Mouse (Mus musculus) limb, embryonic 14.5 days (tissue): Measurements from ENCODE around the gene Gal3st1. TPM values are rescaled to one million over a fixed set of nuclear protein-coding genes. Genes with fewer than 3 reads are reported as not detected.

Source experiments
- ATAC-seq: fragments of 200-750 bp; cut with Nextera tagmentation; 2 replicates; pipeline ENCODE4 v1.8.0; 2017; ENCODE audit warnings: low read depth, moderate number of reproducible peaks, moderate TSS enrichment; ENCODE audit not compliant: low FRiP score
- DNase-seq: peaks from one replicate; pipeline ENCODE4 v3.0.0-alpha.2; 2015; ENCODE audit warnings: low spot score
- H3K27ac ChIP-seq: fragments of 300-500 bp; sonication (generic); replicated peaks from 2 replicates; pipeline ENCODE4 v1.5.1; 2014; ENCODE audit warnings: low read depth, mild to moderate bottlenecking, low read length, moderate library complexity, mixed read lengths
- H3K27me3 ChIP-seq: fragments of 300-500 bp; sonication (generic); 2 replicates; pipeline ENCODE4 v1.6.1; 2014; ENCODE audit warnings: low read length, mixed read lengths; ENCODE audit not compliant: control insufficient read depth, insufficient read depth
- H3K36me3 ChIP-seq: fragments of 300-500 bp; sonication (generic); 2 replicates; pipeline ENCODE4 v1.6.1; 2014; ENCODE audit warnings: mild to moderate bottlenecking, low read length, moderate library complexity, mixed read lengths; ENCODE audit not compliant: control insufficient read depth, insufficient read depth
- H3K4me1 ChIP-seq: fragments of 300-500 bp; sonication (generic); 2 replicates; pipeline ENCODE4 v1.6.1; 2014; ENCODE audit warnings: antibody characterized with exemption, low read length, mixed read lengths; ENCODE audit not compliant: control insufficient read depth, insufficient read depth
- H3K4me2 ChIP-seq: fragments of 300-500 bp; sonication (generic); replicated peaks from 2 replicates; pipeline ENCODE4 v1.6.1; 2014; ENCODE audit warnings: low read depth, mild to moderate bottlenecking, low read length, moderate library complexity; ENCODE audit not compliant: severe bottlenecking
- H3K4me3 ChIP-seq: fragments of 300-500 bp; sonication (generic); replicated peaks from 2 replicates; pipeline ENCODE4 v1.5.1; 2014; ENCODE audit warnings: low read length
- H3K9ac ChIP-seq: fragments of 300-500 bp; sonication (generic); 2 replicates; pipeline ENCODE4 v1.6.1; 2014; ENCODE audit warnings: mild to moderate bottlenecking, low read depth, low read length, moderate library complexity; ENCODE audit not compliant: severe bottlenecking
- H3K9me3 ChIP-seq: fragments of 300-500 bp; sonication (generic); 2 replicates; pipeline ENCODE4 v1.6.1; 2016; ENCODE audit warnings: low read length; ENCODE audit not compliant: control insufficient read depth
- POLR2A ChIP-seq: fragments of 200-500 bp; IDR thresholded peaks from 2 replicates; pipeline ENCODE4 v1.8.0; 2012; ENCODE audit warnings: inconsistent platforms, mild to moderate bottlenecking, moderate library complexity, borderline replicate concordance; ENCODE audit not compliant: insufficient read depth, insufficient read length; ENCODE audit errors: extremely low read depth
- whole genome bisulfite sequencing: fragments of 180-500 bp; shearing (Covaris S2); extraction: QIAGEN DNeasy Blood & Tissue Kit; methylation state at CpG from one replicate; pipeline ENCODE4 v1.1.7; 2014; 5-methylcytosine and 5-hydroxymethylcytosine counted together
- polyA plus RNA-seq, 2 experiments: library from polyadenylated mRNA; depleted of rRNA in 1 of 2; stranded (reverse) in 1 of 2; unstranded in 1 of 2; fragments of >200 nt; fragmentation: Nextera tagmentation in 1 of 2; extraction: Ambion mirVana in 1 of 2; gene quantifications; 2 replicates each; pipeline versions ENCODE4 v1.2.1 to v1.2.3; 2012 to 2014

The Gal3st1 gene
- polyA plus RNA-seq, 2 experiments: 3.1 to 5.9 TPM

DNA sequence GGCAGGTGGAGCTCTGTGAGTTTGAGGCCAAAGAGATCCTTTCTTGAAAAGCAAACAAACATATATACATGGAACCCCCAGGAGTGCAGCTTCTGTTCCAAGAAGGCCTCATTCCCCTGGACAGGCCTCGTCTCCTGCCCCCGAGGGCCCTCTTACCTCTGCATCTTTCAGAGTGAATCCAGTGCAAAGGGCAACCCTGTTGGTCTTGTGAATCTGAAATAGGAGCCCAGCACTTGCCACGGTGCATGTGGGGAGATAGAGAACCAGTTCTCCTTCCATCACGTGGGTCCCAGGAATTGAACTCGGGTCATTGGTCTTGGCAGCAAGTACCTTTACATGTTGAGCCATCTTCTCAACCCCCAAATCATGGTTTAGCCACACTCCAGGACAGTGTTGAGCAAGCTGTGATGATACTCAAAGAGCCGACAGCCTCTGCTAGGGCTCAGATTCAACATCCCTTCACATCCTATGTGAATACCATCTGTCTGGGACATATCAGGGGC, 57.7 kb downstream of the Gal3st1 start:
- Histone ChIP-seq H3K27ac (no peak overlapping the region), H3K9ac (no peak overlapping the region), H3K4me2 (no peak overlapping the region), H3K27me3 (no peaks in the 10 kb centered on the region), H3K4me3 (no peak overlapping the region), H3K36me3 (no peaks in the 10 kb centered on the region), H3K4me1 (no peaks in the 10 kb centered on the region), H3K9me3 (no peaks in the 10 kb centered on the region)
- DNase-seq: no peak
- WGBS: 78% methylated on average over 6 of the region's 6 CpGs
- ATAC-seq: no peak
- TF ChIP-seq POLR2A: no peak

DNA sequence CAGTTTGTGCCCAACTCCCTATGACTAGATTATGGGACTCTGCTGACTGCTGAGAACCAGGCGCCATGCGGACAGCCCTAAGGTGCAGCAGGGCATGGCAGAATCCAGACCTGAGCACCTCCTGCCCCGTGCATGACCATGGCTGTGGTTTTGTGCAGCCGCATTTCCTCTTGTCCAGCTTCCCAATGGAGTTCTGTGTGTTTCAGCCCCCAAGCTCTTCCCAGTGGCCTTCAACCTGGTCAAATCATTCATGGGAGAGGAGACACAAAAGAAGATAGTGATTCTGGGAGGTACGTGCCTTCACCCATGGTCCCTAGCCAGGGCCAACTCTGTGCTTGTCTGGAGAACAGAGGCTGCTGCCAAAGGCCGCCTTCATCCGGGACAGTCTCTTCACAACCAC, 59.6 kb downstream of the Gal3st1 start:
- ATAC-seq (no peak), DNase-seq (no peak)
- no peak for TF ChIP-seq POLR2A
- no peaks in the 10 kb centered on the region for H3K27me3 ChIP-seq
- no peaks in the 10 kb centered on the region for H3K36me3 ChIP-seq
- H3K4me1 ChIP-seq: no peaks in the 10 kb centered on the region
- no peak overlapping the region for H3K4me2 ChIP-seq
- H3K9me3 ChIP-seq: no peaks in the 10 kb centered on the region
- H3K27ac ChIP-seq: no peak overlapping the region
- H3K4me3 ChIP-seq: no peak overlapping the region
- 92% methylated on average over 7 of the region's 7 CpGs for WGBS
- H3K9ac ChIP-seq: no peak overlapping the region

DNA sequence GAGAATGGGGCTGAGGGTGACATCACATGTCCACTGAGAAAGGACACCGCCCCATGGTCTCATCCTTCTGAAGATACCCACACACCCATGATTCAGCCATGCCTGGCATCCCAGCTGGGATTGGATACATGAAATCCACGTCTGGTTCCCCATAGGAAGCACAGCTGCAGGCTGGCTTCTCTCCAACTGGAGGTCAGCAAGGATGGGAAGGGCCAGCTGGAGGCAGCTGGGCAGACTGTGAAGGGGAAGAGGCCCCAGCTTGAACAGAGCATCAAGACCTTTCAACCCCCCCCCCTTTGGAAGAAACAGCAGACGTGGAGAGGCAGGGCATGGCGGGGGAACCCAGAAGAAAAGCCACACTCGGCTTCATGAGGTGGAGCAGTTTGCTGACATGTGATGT, 63.1 kb downstream of the Gal3st1 start:
- Histone ChIP-seq H3K4me3 (no peak overlapping the region), H3K4me1 (no peaks in the 10 kb centered on the region), H3K27me3 (no peaks in the 10 kb centered on the region), H3K9ac (no peak overlapping the region), H3K4me2 (no peak overlapping the region), H3K9me3 (no peaks in the 10 kb centered on the region), H3K27ac (no peak overlapping the region), H3K36me3 (no peaks in the 10 kb centered on the region)
- peak; percentile 39 for DNase-seq
- TF ChIP-seq POLR2A: no peak
- peak; percentile 47; the same call in 1 of the 2 replicates for ATAC-seq
- 78% methylated on average over 5 of the region's 5 CpGs for WGBS

DNA sequence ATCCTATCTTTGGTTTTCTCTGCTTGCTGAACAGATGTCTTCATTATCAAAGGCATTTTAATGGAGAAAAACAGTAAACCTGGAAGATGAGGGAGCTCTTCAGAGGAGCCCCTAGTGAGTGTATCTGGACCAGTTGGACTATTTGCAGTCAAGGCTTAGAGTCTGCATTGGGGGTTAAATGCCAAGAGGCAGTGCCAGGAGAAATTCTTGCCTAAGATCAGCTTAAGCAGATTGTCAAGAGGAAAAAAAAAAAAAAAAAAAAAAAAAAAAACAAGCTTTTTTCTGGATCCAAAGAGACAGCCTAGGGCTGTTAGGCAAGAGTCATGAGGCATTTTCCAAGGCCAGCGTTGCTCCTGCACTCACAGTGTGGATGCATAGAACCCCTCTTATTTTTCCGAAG, 64.3 kb downstream of the Gal3st1 start:
- no peaks in the 10 kb centered on the region for H3K36me3 ChIP-seq
- no peak overlapping the region for H3K9ac ChIP-seq
- no peak for DNase-seq
- H3K27ac ChIP-seq: no peak overlapping the region
- no peak for TF ChIP-seq POLR2A
- H3K4me3 ChIP-seq: no peak overlapping the region
- ATAC-seq: no peak
- no peaks in the 10 kb centered on the region for H3K9me3 ChIP-seq
- H3K27me3 ChIP-seq: no peaks in the 10 kb centered on the region
- 91% methylated on average over 2 of the region's 2 CpGs for WGBS
- H3K4me1 ChIP-seq: no peaks in the 10 kb centered on the region
- no peak overlapping the region for H3K4me2 ChIP-seq

DNA sequence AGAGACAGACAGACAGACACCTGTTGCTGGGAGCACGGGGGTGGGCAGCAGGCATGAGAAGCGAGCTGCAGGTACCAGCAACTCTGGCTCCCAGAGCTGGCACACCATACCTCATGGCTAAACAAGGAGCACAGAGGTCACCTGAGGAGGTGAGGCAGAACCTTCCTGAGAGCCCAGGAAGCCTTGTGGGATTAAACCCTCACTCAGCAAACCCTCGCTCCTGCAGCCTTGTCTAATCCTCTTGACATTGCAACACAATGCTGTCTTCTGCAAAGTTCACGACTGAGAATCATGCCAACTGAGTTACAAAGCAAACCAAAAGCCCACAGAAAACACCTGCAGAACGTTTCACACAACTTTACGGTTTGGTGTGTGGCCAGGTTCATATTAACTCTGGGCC, 65.0 kb downstream of the Gal3st1 start:
- 84% methylated on average over 6 of the region's 6 CpGs for WGBS
- DNase-seq: no peak
- Histone ChIP-seq H3K4me2 (no peak overlapping the region), H3K4me1 (no peaks in the 10 kb centered on the region), H3K9me3 (no peaks in the 10 kb centered on the region), H3K4me3 (no peak overlapping the region), H3K27ac (no peak overlapping the region), H3K9ac (no peak overlapping the region), H3K36me3 (no peaks in the 10 kb centered on the region), H3K27me3 (no peaks in the 10 kb centered on the region)
- no peak for ATAC-seq
- no peak for TF ChIP-seq POLR2A

Other genes starting within 250 kb of the Gal3st1 start
- gene Osbp2, start 119.7 kb upstream of the Gal3st1 start, polyA plus RNA-seq (2012; rRNA removed): 0.77 and 0.86 TPM in 2 replicates
- gene Osbp2, start 119.7 kb upstream of the Gal3st1 start, polyA plus RNA-seq (2014; fragmentation: Nextera tagmentation; extraction: Ambion mirVana): 1.3 and 1.5 TPM in 2 replicates
- gene 4921536K21Rik, start 88.5 kb upstream of the Gal3st1 start, polyA plus RNA-seq (2012; rRNA removed): 0.23 and 0.31 TPM in 2 replicates
- gene 4921536K21Rik, start 88.5 kb upstream of the Gal3st1 start, polyA plus RNA-seq (2014; fragmentation: Nextera tagmentation; extraction: Ambion mirVana): 0.10 TPM in 1 of 2 replicates, not detected in the other
- 6.3 and 7.6 TPM in 2 replicates for gene Dusp18, start 88.4 kb upstream of the Gal3st1 start, polyA plus RNA-seq (2012; rRNA removed)
- 8.0 and 8.5 TPM in 2 replicates for gene Dusp18, start 88.4 kb upstream of the Gal3st1 start, polyA plus RNA-seq (2014; fragmentation: Nextera tagmentation; extraction: Ambion mirVana)
- gene Slc35e4, start 69.0 kb upstream of the Gal3st1 start, polyA plus RNA-seq (2012; rRNA removed): 4.8 and 5.7 TPM in 2 replicates
- gene Slc35e4, start 69.0 kb upstream of the Gal3st1 start, polyA plus RNA-seq (2014; fragmentation: Nextera tagmentation; extraction: Ambion mirVana): 3.7 and 4.6 TPM in 2 replicates
- 51.5 and 59.9 TPM in 2 replicates for gene Tcn2, start 51.5 kb upstream of the Gal3st1 start, polyA plus RNA-seq (2012; rRNA removed)
- gene Tcn2, start 51.5 kb upstream of the Gal3st1 start, polyA plus RNA-seq (2014; fragmentation: Nextera tagmentation; extraction: Ambion mirVana): 51.7 and 54.3 TPM in 2 replicates
- gene Pes1, start 19.7 kb upstream of the Gal3st1 start, polyA plus RNA-seq (2012; rRNA removed): 62.5 and 68.4 TPM in 2 replicates
- gene Pes1, start 19.7 kb upstream of the Gal3st1 start, polyA plus RNA-seq (2014; fragmentation: Nextera tagmentation; extraction: Ambion mirVana): 58.0 and 60.6 TPM in 2 replicates
- not detected in 2 replicates for gene 4930556J24Rik, start 6.9 kb upstream of the Gal3st1 start, polyA plus RNA-seq (2012; rRNA removed)
- gene 4930556J24Rik, start 6.9 kb upstream of the Gal3st1 start, polyA plus RNA-seq (2014; fragmentation: Nextera tagmentation; extraction: Ambion mirVana): 0.17 TPM in 1 of 2 replicates, not detected in the other
- 0.11 and 0.13 TPM in 2 replicates for gene Sec14l4, start 47.8 kb downstream of the Gal3st1 start, polyA plus RNA-seq (2012; rRNA removed)
- gene Sec14l4, start 47.8 kb downstream of the Gal3st1 start, polyA plus RNA-seq (2014; fragmentation: Nextera tagmentation; extraction: Ambion mirVana): 0.14 and 0.32 TPM in 2 replicates
- not detected in 2 replicates for gene Sec14l3, start 81.2 kb downstream of the Gal3st1 start, polyA plus RNA-seq (2012; rRNA removed)
- not detected in 2 replicates for gene Sec14l3, start 81.2 kb downstream of the Gal3st1 start, polyA plus RNA-seq (2014; fragmentation: Nextera tagmentation; extraction: Ambion mirVana)
- gene Mtfp1, start 111.8 kb downstream of the Gal3st1 start, polyA plus RNA-seq (2012; rRNA removed): 4.7 and 5.9 TPM in 2 replicates
- 5.3 and 5.9 TPM in 2 replicates for gene Mtfp1, start 111.8 kb downstream of the Gal3st1 start, polyA plus RNA-seq (2014; fragmentation: Nextera tagmentation; extraction: Ambion mirVana)
- 5.1 and 5.8 TPM in 2 replicates for gene Sec14l2, start 139.8 kb downstream of the Gal3st1 start, polyA plus RNA-seq (2012; rRNA removed)
- 1.4 and 1.7 TPM in 2 replicates for gene Sec14l2, start 139.8 kb downstream of the Gal3st1 start, polyA plus RNA-seq (2014; fragmentation: Nextera tagmentation; extraction: Ambion mirVana)
- gene Rnf215, start 151.6 kb downstream of the Gal3st1 start, polyA plus RNA-seq (2012; rRNA removed): 57.1 and 62.6 TPM in 2 replicates
- 40.7 and 49.8 TPM in 2 replicates for gene Rnf215, start 151.6 kb downstream of the Gal3st1 start, polyA plus RNA-seq (2014; fragmentation: Nextera tagmentation; extraction: Ambion mirVana)
- 26.1 and 28.4 TPM in 2 replicates for gene Ccdc157, start 176.7 kb downstream of the Gal3st1 start, polyA plus RNA-seq (2012; rRNA removed)
- gene Ccdc157, start 176.7 kb downstream of the Gal3st1 start, polyA plus RNA-seq (2014; fragmentation: Nextera tagmentation; extraction: Ambion mirVana): 6.6 and 7.6 TPM in 2 replicates
- 67.5 and 73.4 TPM in 2 replicates for gene Sf3a1, start 176.7 kb downstream of the Gal3st1 start, polyA plus RNA-seq (2012; rRNA removed)
- 54.7 and 62.2 TPM in 2 replicates for gene Sf3a1, start 176.7 kb downstream of the Gal3st1 start, polyA plus RNA-seq (2014; fragmentation: Nextera tagmentation; extraction: Ambion mirVana)
- 66.3 and 79.5 TPM in 2 replicates for gene Tbc1d10a, start 203.2 kb downstream of the Gal3st1 start, polyA plus RNA-seq (2012; rRNA removed)
- 37.6 and 38.8 TPM in 2 replicates for gene Tbc1d10a, start 203.2 kb downstream of the Gal3st1 start, polyA plus RNA-seq (2014; fragmentation: Nextera tagmentation; extraction: Ambion mirVana)
- gene Castor1, start 234.6 kb downstream of the Gal3st1 start, polyA plus RNA-seq (2012; rRNA removed): 10.6 and 12.4 TPM in 2 replicates
- 10.3 and 13.9 TPM in 2 replicates for gene Castor1, start 234.6 kb downstream of the Gal3st1 start, polyA plus RNA-seq (2014; fragmentation: Nextera tagmentation; extraction: Ambion mirVana)